Mouse (Mus musculus) ES-E14 (cell line): ENCODE measurements around the gene Dpf1. TPM values are rescaled to one million over a fixed set of nuclear protein-coding genes. Genes with fewer than 3 reads are reported as not detected.

Experiments used
- DNase-seq: peaks from one replicate; pipeline ENCODE4 v3.0.0-alpha.2; 2013; ENCODE audit warnings: low read depth, low spot score
- H3K27ac ChIP-seq: 2 replicates; pipeline ENCODE4 v1.5.1; 2012; ENCODE audit warnings: low read depth, mild to moderate bottlenecking, low read length, moderate library complexity, mixed read lengths; ENCODE audit not compliant: poor library complexity, insufficient read depth, severe bottlenecking
- H3K36me3 ChIP-seq: 2 replicates; pipeline ENCODE4 v1.6.1; 2012; ENCODE audit warnings: mild to moderate bottlenecking, low read length, moderate library complexity, mixed read lengths; ENCODE audit not compliant: control insufficient read depth, poor library complexity, insufficient read depth, severe bottlenecking
- H3K4me1 ChIP-seq, 2 experiments: fragments of 150-350 bp in 1 of 2; sonication (generic) in 1 of 2; 2 replicates each; pipeline ENCODE4 v1.6.1; 2012; ENCODE audit warnings: low read length in 2 of 2, mild to moderate bottlenecking in 1 of 2, mixed read lengths in 1 of 2; ENCODE audit not compliant: control insufficient read depth in 2 of 2, insufficient read depth in 2 of 2, poor library complexity in 1 of 2
- H3K4me3 ChIP-seq, 2 experiments: fragments of 150-350 bp in 1 of 2; sonication (generic) in 1 of 2; 2 replicates each; pipeline ENCODE4 v1.5.1; 2012; ENCODE audit warnings: low read length in 2 of 2, low read depth in 1 of 2, mild to moderate bottlenecking in 1 of 2, mixed read lengths in 1 of 2; ENCODE audit not compliant: insufficient read depth in 1 of 2, poor library complexity in 1 of 2, severe bottlenecking in 1 of 2
- H3K9ac ChIP-seq: 2 replicates; pipeline ENCODE4 v1.6.1; 2012; ENCODE audit warnings: low read depth, mild to moderate bottlenecking, low read length, mixed read lengths; ENCODE audit not compliant: poor library complexity, insufficient read depth, severe bottlenecking
- H3K9me3 ChIP-seq: fragments of 150-350 bp; sonication (generic); 2 replicates; pipeline ENCODE4 v1.6.1; 2012; ENCODE audit warnings: low read depth, mild to moderate bottlenecking, low read length; ENCODE audit not compliant: control insufficient read depth, insufficient read depth
- CHD2 ChIP-seq: IDR thresholded peaks from 2 replicates; pipeline ENCODE4 v1.6.1; 2014; ENCODE audit warnings: mild to moderate bottlenecking, low read depth, low read length, inconsistent platforms
- HCFC1 ChIP-seq: IDR thresholded peaks from 2 replicates; pipeline ENCODE4 v1.6.1; 2012; ENCODE audit warnings: low read length, inconsistent platforms, borderline replicate concordance; ENCODE audit not compliant: insufficient read depth
- MAFK ChIP-seq: IDR thresholded peaks from 2 replicates; pipeline ENCODE4 v1.6.1; 2014; ENCODE audit warnings: mild to moderate bottlenecking, low read depth, low read length, inconsistent platforms; ENCODE audit not compliant: insufficient read depth
- ZC3H11A ChIP-seq: IDR thresholded peaks from 2 replicates; pipeline ENCODE4 v1.6.1; 2012; ENCODE audit warnings: low read depth, mild to moderate bottlenecking, inconsistent platforms, low read length, borderline replicate concordance
- ZNF384 ChIP-seq: IDR thresholded peaks from 2 replicates; pipeline ENCODE4 v1.6.1; 2012; ENCODE audit warnings: low read depth, low read length, inconsistent platforms
- in situ Hi-C, 2 experiments: fragments of 600-800 bp; cut with MboI; formaldehyde crosslinking; loops; one replicate each; pipeline ENCODE4 v1.15.1; 2025; ENCODE audit warnings: low sequenced_read_pairs in 2 of 2, inconsistent platforms in 1 of 2; ENCODE audit not compliant: unreplicated experiment in 2 of 2
- total RNA-seq: library from RNA; depleted of rRNA; stranded (reverse); fragments of 300-350 nt; gene quantifications from 2 replicates; pipeline ENCODE4 v1.2.3, GENCODE M21; 2012

Gene Dpf1
- total RNA-seq, 1 experiment, result 18.0 TPM

DNA sequence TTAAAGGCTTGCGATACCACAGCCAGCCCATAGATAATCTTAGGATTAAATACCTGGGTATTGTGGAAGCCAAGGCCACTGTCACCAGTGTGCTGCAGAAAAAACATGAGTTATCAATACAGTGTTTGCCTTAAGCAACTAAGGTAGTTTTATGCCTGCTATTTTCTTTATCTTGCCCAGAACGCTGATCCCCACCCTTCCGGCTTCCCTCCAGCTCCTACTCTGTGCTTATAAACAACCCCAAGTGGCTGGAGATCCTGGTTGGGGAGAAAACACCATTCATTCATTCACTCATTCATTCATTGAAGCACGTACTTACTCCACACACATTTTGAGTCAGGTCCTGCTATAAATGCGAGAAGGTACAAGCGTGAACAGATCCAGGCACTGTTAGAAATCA is 19.2 kb upstream of the Dpf1 start:
- Histone ChIP-seq H3K9me3 (no peaks in the 10 kb centered on the region), H3K4me3 (no peak overlapping the region), H3K36me3 (no peaks in the 10 kb centered on the region), H3K27ac (no peak overlapping the region), H3K4me1 (peaks cover 3 to 11% of the 10 kb centered on the region in 2 experiments; a peak in 1 of 4 replicates), H3K9ac (no peak overlapping the region)
- in situ Hi-C loops, result no loop called here
- TF ChIP-seq ZC3H11A, result no peak
- no peak for TF ChIP-seq HCFC1
- TF ChIP-seq ZNF384, result no peak
- TF ChIP-seq CHD2, result no peak
- TF ChIP-seq MAFK, result no peak
- DNase-seq, result no peak

DNA sequence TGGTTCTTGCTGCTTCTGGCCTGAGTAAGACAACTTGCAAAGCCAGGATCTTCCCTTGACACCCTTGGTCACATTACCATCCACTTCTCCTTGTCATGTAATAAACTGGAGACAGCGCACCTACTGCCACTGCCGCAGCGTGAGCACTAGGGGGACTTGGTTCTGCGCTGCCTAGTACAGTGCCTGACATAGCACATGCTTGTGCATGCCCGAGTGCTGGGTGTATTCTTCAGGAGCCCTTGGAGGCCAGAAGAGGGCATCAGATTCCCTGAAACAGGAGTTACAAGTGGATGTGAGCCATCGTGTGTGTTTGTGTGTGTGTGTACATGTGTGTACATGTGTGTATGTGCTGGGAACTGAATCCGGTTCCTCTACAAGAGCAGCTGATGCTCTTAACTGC is 16.3 kb upstream of the Dpf1 start:
- H3K36me3 ChIP-seq, result no peaks in the 10 kb centered on the region; the same call in 1 of the 2 replicates
- H3K4me3 ChIP-seq, result no peak overlapping the region
- DNase-seq, result no peak
- in situ Hi-C loops, result no loop called here
- no peaks in the 10 kb centered on the region for H3K9me3 ChIP-seq
- H3K9ac ChIP-seq, result no peak overlapping the region
- TF ChIP-seq ZC3H11A (no peak), MAFK (no peak), CHD2 (no peak), ZNF384 (no peak), HCFC1 (no peak)
- H3K27ac ChIP-seq, result no peak overlapping the region
- H3K4me1 ChIP-seq, result peaks cover 4 to 20% of the 10 kb centered on the region in 2 experiments; a peak in 3 of 4 replicates

DNA sequence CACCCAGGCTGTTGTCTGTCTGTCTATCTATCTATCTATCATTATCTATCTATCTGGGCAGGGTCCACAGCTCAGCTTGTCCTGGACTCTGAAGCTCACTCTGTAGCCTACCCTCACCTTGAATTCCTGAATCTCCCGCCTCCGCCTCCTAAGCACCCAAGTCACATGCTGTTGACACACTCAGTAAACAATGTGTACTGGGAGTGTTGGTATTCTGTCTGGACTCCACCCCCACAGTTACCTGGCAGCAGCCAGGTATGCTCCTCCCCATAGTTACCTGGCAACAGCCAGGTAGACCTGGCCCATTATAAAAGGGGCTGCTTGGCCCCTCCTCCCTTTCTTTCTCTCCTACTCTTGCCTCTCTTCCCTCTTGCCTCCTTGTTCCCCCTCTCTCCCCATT is 15.7 kb upstream of the Dpf1 start:
- Histone ChIP-seq H3K36me3 (peaks cover 2% of the 10 kb centered on the region; the same call in 1 of the 2 replicates), H3K4me1 (peaks cover 8 to 24% of the 10 kb centered on the region in 2 experiments; a peak in 3 of 4 replicates), H3K9ac (no peak overlapping the region), H3K4me3 (no peak overlapping the region), H3K9me3 (no peaks in the 10 kb centered on the region), H3K27ac (no peak overlapping the region)
- in situ Hi-C loops, result no loop called here
- TF ChIP-seq ZNF384 (no peak), ZC3H11A (no peak), HCFC1 (no peak), CHD2 (no peak), MAFK (no peak)
- DNase-seq, result no peak

DNA sequence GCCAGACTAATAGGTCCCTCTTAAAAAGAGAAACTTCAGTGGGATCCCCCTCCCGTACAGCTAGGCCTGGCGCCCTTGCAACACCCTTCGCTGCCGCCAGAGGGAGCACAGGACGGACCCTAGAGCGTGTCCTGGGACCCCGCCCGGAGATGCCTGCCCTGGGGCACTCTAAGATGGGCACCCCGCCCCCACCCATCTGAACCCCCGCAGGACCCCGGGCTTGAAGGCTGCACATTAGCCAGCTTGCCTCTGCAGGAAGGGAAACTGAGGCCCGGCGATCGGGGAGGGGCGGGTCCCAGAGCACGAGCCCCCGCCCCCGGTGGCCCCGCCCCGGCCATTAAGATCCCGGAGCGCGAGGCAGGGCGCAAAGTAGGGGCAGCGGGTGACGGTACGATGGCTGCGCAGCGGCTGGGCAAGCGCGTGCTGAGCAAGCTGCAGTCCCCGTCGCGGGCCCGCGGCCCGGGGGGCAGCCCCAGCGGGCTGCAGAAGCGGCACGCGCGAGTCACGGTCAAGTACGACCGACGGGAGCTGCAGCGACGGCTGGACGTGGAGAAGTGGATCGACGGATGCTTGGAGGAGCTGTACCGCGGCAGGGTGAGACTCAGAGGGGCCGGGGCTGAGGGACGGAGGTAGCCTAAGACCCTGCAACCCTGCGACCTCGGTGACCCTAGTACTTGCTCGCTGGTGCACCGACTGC is 14.7 kb upstream of the Dpf1 start, which contains the start of gene Ppp1r14a:
Gene Ppp1r14a, plus strand, starts transcription at position 367 of the 697 bp plus-strand sequence.
- Histone ChIP-seq H3K9ac (peak within 1 kb of the TSS; percentile 61), H3K27ac (no peak within 1 kb of the TSS), H3K9me3 (no peaks in the 10 kb centered on the region), H3K4me3 (peak within 1 kb of the TSS; percentile 75 to 83), H3K4me1 (peaks cover 9 to 29% of the 10 kb centered on the region in 2 experiments; a peak in 3 of 4 replicates), H3K36me3 (peaks cover 2% of the 10 kb centered on the region; the same call in 1 of the 2 replicates)
- TF ChIP-seq HCFC1, result no peak
- no peak for TF ChIP-seq MAFK
- TF ChIP-seq CHD2, result no peak
- no peak for TF ChIP-seq ZC3H11A
- no peak for TF ChIP-seq ZNF384
- in situ Hi-C loops, result no loop called here
- peak; percentile 70 for DNase-seq
